Mouse (Mus musculus): Measurements from ENCODE around the gene Ism1. TPM values are rescaled to one million over a fixed set of nuclear protein-coding genes. Genes with fewer than 3 reads are reported as not detected.

The Ism1 gene
- total RNA-seq, 4 experiments from 2014 or later = 24.7 to 38.5 (median 30.6) TPM

Other genes with a start within 250 kb of the Ism1 start
- gene Sptlc3, start 184.3 kb upstream of the Ism1 start, total RNA-seq (2022) = not detected